ENCODE assay signal across 12 mouse cellular contexts in the genomic region with DNA sequence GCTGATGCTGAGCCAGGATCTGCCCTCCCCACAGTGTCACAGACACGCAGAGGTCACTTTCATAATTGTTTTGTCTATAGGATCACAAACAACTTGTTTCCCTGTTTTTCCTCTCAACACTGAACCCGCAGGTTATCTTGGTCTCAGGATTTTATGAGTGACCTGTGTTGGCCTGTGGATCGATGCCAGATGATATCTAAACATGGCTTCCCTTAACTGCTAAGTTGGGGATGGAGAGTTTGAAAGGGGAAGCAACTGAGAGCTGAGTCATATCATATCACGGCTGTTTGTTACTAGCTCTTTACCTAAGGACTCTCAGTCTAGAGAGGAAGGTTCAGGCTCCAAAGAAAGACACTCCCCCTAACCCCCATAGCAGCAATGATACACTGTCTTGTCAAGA. TPM values are rescaled to one million over a fixed set of nuclear protein-coding genes. Genes with fewer than 3 reads are reported as not detected.
DNase-seq lines count a peak whose midpoint lies in the region; ATAC-seq and TF ChIP-seq lines count a peak whose summit lies in the region.
"Had no signal": no experiment of that assay in that cellular context is flagged by ENCODE, and none has a peak within 500 bp of the region (broad histone marks: within the 10 kb centered on the region; RNA-seq: fewer than 3 reads in every experiment).

No protein-coding gene starts in this region.

- no peak for DNase-seq in kidney, postnatal 0 days (ENCODE audit: low spot score)
- peak; percentile 59 for DNase-seq in MEL-GATA-1-ER (ENCODE audit: extremely low read depth, low read depth)
- no peak for DNase-seq in right cerebral cortex, postnatal 14 days
- DNase-seq in lung, postnatal 10 days: no peak
- DNase-seq: adrenal gland, postnatal 14 days; heart, postnatal 14 days; lung, adult 2 months had no signal

- H3K4me3 ChIP-seq in kidney, postnatal 0 days (replicated peaks; ENCODE audit: low read depth, low read length): no peak overlapping the region
- H3K4me3 ChIP-seq in kidney, embryonic 15.5 days (replicated peaks): no peak overlapping the region
- no peak overlapping the region for H3K4me3 ChIP-seq in hindbrain, embryonic 13.5 days
- no peak overlapping the region for H3K4me3 ChIP-seq in neural tube, embryonic 14.5 days (ENCODE audit: low read depth, low read length)
- H3K4me3 ChIP-seq: embryonic facial prominence, embryonic 15.5 days; megakaryocyte, embryonic 14.5 days had no signal

- ATAC-seq in kidney, postnatal 0 days (replicated peaks; ENCODE audit: low FRiP score, low read depth): no peak
- ATAC-seq in kidney, embryonic 15.5 days (replicated peaks; ENCODE audit: low FRiP score): no peak
- no peak for ATAC-seq in hindbrain, embryonic 13.5 days (ENCODE audit: low FRiP score)
- ATAC-seq in neural tube, embryonic 14.5 days (ENCODE audit: low read depth): no peak

- H3K27me3 ChIP-seq in kidney, postnatal 0 days (ENCODE audit: insufficient read depth, low read length): no peaks in the 10 kb centered on the region
- H3K27me3 ChIP-seq in kidney, embryonic 15.5 days: peaks cover 9% of the 10 kb centered on the region; the same call in 1 of the 2 replicates
- H3K27me3 ChIP-seq in hindbrain, embryonic 13.5 days: no peaks in the 10 kb centered on the region
- no peaks in the 10 kb centered on the region for H3K27me3 ChIP-seq in neural tube, embryonic 14.5 days (ENCODE audit: control insufficient read depth, insufficient read depth, low read length)
- H3K27me3 ChIP-seq: embryonic facial prominence, embryonic 15.5 days had no signal

- H3K27ac ChIP-seq in kidney, postnatal 0 days: peak overlapping the region; percentile 25; the same call in 1 of the 2 replicates
- H3K27ac ChIP-seq in kidney, embryonic 15.5 days: no peak overlapping the region
- H3K27ac ChIP-seq in hindbrain, embryonic 13.5 days: peak overlapping the region; percentile 86
- peak overlapping the region; percentile 82 for H3K27ac ChIP-seq in neural tube, embryonic 14.5 days (ENCODE audit: low read depth, low read length)
- H3K27ac ChIP-seq: embryonic facial prominence, embryonic 15.5 days had no signal

- no peak overlapping the region for H3K9ac ChIP-seq in kidney, postnatal 0 days (ENCODE audit: low read depth, low read length)
- H3K9ac ChIP-seq in kidney, embryonic 15.5 days: no peak overlapping the region
- 0 out of 2 replicates have a peak overlapping the region, but pooled peaks have one; percentile 58 for H3K9ac ChIP-seq in hindbrain, embryonic 13.5 days
- H3K9ac ChIP-seq in neural tube, embryonic 14.5 days (replicated peaks; ENCODE audit: low read depth, low read length): no peak overlapping the region
- H3K9ac ChIP-seq: embryonic facial prominence, embryonic 15.5 days had no signal

- no peaks in the 10 kb centered on the region for H3K9me3 ChIP-seq in kidney, postnatal 0 days (replicated peaks; ENCODE audit: low read length)
- H3K9me3 ChIP-seq in kidney, embryonic 15.5 days (replicated peaks): no peaks in the 10 kb centered on the region
- no peaks in the 10 kb centered on the region for H3K9me3 ChIP-seq in hindbrain, embryonic 13.5 days
- no peaks in the 10 kb centered on the region for H3K9me3 ChIP-seq in neural tube, embryonic 14.5 days (ENCODE audit: control insufficient read depth, low read length)
- H3K9me3 ChIP-seq: embryonic facial prominence, embryonic 15.5 days; megakaryocyte, embryonic 14.5 days had no signal

- no peak for TF ChIP-seq CTCF in kidney, postnatal 0 days (IDR thresholded peaks at IDR 0.05; ENCODE audit: low read depth)

- H3K4me2 ChIP-seq in kidney, postnatal 0 days (ENCODE audit: low read length): no peak overlapping the region
- no peak overlapping the region for H3K4me2 ChIP-seq in kidney, embryonic 15.5 days
- peak overlapping the region; percentile 37; the same call in 1 of the 2 replicates for H3K4me2 ChIP-seq in hindbrain, embryonic 13.5 days
- H3K4me2 ChIP-seq in neural tube, embryonic 14.5 days (ENCODE audit: low read depth, low read length): no peak overlapping the region
- H3K4me2 ChIP-seq: embryonic facial prominence, embryonic 15.5 days had no signal

- H3K4me1 ChIP-seq in kidney, postnatal 0 days (replicated peaks; ENCODE audit: insufficient read depth, low read length): peaks cover 29% of the 10 kb centered on the region; the same call in 1 of the 2 replicates
- H3K4me1 ChIP-seq in kidney, embryonic 15.5 days: peaks cover 58% of the 10 kb centered on the region
- peaks cover 99% of the 10 kb centered on the region for H3K4me1 ChIP-seq in hindbrain, embryonic 13.5 days (replicated peaks)
- H3K4me1 ChIP-seq in neural tube, embryonic 14.5 days (ENCODE audit: control insufficient read depth, insufficient read depth, low read length): peaks cover 36% of the 10 kb centered on the region
- H3K4me1 ChIP-seq: megakaryocyte, embryonic 14.5 days had no signal

- WGBS in kidney, postnatal 0 days: 58% methylated on average over 4 of the region's 4 CpGs
- WGBS in kidney, embryonic 15.5 days: 59% methylated on average over 4 of the region's 4 CpGs
- WGBS in hindbrain, embryonic 13.5 days: 74% methylated on average over 4 of the region's 4 CpGs
- WGBS in neural tube, embryonic 14.5 days: 65% methylated on average over 4 of the region's 4 CpGs

- no peaks in the 10 kb centered on the region for H3K36me3 ChIP-seq in kidney, postnatal 0 days (ENCODE audit: insufficient read depth, low read length)
- H3K36me3 ChIP-seq in kidney, embryonic 15.5 days: no peaks in the 10 kb centered on the region
- H3K36me3 ChIP-seq in hindbrain, embryonic 13.5 days: no peaks in the 10 kb centered on the region; the same call in 1 of the 2 replicates
- H3K36me3 ChIP-seq in neural tube, embryonic 14.5 days (ENCODE audit: control insufficient read depth, insufficient read depth, low read length): no peaks in the 10 kb centered on the region
- H3K36me3 ChIP-seq: embryonic facial prominence, embryonic 15.5 days had no signal

RNA-seq across cellular contexts. Expression of gene Nectin1, which starts 11.7 kb away (rescaled TPM):
- 3.7 and 3.9 TPM in 2 replicates for polyA plus RNA-seq in kidney, postnatal 0 days (2015; fragmentation: Nextera tagmentation; extraction: Ambion mirVana)
- 4.1 and 4.9 TPM in 2 replicates for polyA plus RNA-seq in kidney, embryonic 15.5 days (2015; fragmentation: Nextera tagmentation; extraction: Ambion mirVana)
- polyA plus RNA-seq in hindbrain, embryonic 13.5 days (2015; fragmentation: Nextera tagmentation; extraction: Ambion mirVana): 13.6 and 13.8 TPM in 2 replicates
- polyA plus RNA-seq in neural tube, embryonic 14.5 days (2014; fragmentation: Nextera tagmentation; extraction: Ambion mirVana): 14.9 and 21.1 TPM in 2 replicates
